In the genomic region with DNA sequence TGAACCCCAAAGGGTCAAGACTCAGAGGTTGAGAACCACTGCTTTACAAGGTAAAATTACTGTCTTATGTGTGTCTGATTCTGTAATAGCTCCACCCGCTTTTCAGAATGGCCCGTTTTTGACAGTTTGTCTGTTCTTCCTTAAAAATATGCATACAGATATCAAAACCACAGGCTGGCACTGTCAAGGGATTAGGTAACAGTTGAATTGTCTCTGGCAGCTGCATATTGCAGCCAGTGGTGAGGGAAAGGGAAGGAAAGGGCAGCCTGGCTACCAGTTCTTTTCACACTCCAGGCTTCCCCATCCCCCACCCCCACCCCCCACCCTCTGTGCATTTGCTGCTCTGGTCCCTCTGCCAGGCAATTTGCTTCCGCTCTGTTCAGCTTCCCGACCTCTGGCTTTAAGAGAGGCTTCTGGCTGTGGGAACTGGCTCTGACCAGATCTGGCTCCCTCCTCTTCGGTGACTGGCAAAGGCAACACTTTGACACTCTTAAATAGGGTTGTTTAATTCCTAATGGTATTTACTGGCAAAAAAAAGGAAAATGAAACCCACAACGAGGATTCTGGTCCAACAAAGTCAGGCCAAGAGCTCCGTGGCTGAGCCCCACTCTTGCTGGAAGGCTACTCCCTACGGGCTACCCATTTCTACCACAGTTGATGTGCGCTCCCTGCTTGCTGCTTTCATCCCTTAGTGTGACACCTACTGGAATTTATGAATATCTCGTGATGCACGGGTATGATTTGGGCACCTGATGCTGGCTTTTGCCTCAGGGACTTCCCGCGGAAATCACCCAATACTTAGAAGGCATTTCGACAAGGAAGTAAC, we compare ENCODE assay signal across 8 mouse cellular contexts. TPM values are rescaled to one million over a fixed set of nuclear protein-coding genes. Genes with fewer than 3 reads are reported as not detected.
DNase-seq lines count a peak whose midpoint lies in the region; ATAC-seq and TF ChIP-seq lines count a peak whose summit lies in the region.

No protein-coding gene starts in this region.

- WGBS in embryonic facial prominence, embryonic 14.5 days = 6% methylated on average over 14 of the region's 14 CpGs
- WGBS in hindbrain, embryonic 10.5 days = 7% methylated on average over 14 of the region's 14 CpGs

- no peak for DNase-seq in testis, postnatal 10 days (ENCODE audit: low spot score)
- DNase-seq in embryonic facial prominence, embryonic 14.5 days (ENCODE audit: low spot score) = peak; percentile 50
- peak; percentile 42 for DNase-seq in hindbrain, embryonic 10.5 days (ENCODE audit: low spot score)
- peak; percentile 31 to 32 for DNase-seq in layer of hippocampus, adult 8-10 months (ENCODE audit: low spot score in 2 of 2)
- DNase-seq in lung, postnatal 14 days = peak; percentile 3
- DNase-seq in retina, embryonic 14.5 days (ENCODE audit: low spot score) = peak; percentile 53
- DNase-seq in ovary, adult 18-20 months (ENCODE audit: low spot score) = no peak

- peaks cover 4% of the 10 kb centered on the region for H3K4me1 ChIP-seq in testis, adult 2 months (ENCODE audit: control insufficient read depth, insufficient read depth, low read length)
- H3K4me1 ChIP-seq in embryonic facial prominence, embryonic 14.5 days (ENCODE audit: control insufficient read depth, insufficient read depth, low read length) = peaks cover 7% of the 10 kb centered on the region
- peaks cover 22% of the 10 kb centered on the region for H3K4me1 ChIP-seq in hindbrain, embryonic 10.5 days (replicated peaks)

- peaks cover 5% of the 10 kb centered on the region; the same call in 1 of the 2 replicates for H3K9me3 ChIP-seq in embryonic facial prominence, embryonic 14.5 days (ENCODE audit: control insufficient read depth, low read length)
- no peaks in the 10 kb centered on the region for H3K9me3 ChIP-seq in hindbrain, embryonic 10.5 days

- H3K36me3 ChIP-seq in testis, adult 2 months (ENCODE audit: control insufficient read depth, insufficient read depth, low read length) = no peaks in the 10 kb centered on the region
- H3K36me3 ChIP-seq in embryonic facial prominence, embryonic 14.5 days (ENCODE audit: control insufficient read depth, insufficient read depth, low read length) = no peaks in the 10 kb centered on the region
- H3K36me3 ChIP-seq in hindbrain, embryonic 10.5 days = no peaks in the 10 kb centered on the region

- TF ChIP-seq POLR2A in testis, adult 2 months (IDR thresholded peaks at IDR 0.05; ENCODE audit: control insufficient read depth, low read depth, low read length) = no peak

- H3K4me2 ChIP-seq in embryonic facial prominence, embryonic 14.5 days (ENCODE audit: low read depth, low read length) = peak overlapping the region; percentile 95

- H3K9ac ChIP-seq in embryonic facial prominence, embryonic 14.5 days (ENCODE audit: low read depth, low read length) = peak overlapping the region; percentile 68; the same call in 1 of the 2 replicates

- peak; percentile 55; the same call in 1 of the 2 replicates for ATAC-seq in embryonic facial prominence, embryonic 14.5 days (ENCODE audit: low read depth)

- no peak for TF ChIP-seq CTCF in testis, adult 2 months (IDR thresholded peaks at IDR 0.05; ENCODE audit: control insufficient read depth, insufficient read depth, insufficient replicate concordance, low read depth, low read length)

- peak overlapping the region; percentile 71 for H3K4me3 ChIP-seq in testis, adult 2 months (ENCODE audit: control insufficient read depth, low read depth, low read length)
- peak overlapping the region; percentile 69 for H3K4me3 ChIP-seq in embryonic facial prominence, embryonic 14.5 days (ENCODE audit: low read depth, low read length)
- H3K4me3 ChIP-seq in hindbrain, embryonic 10.5 days = peak overlapping the region; percentile 75

- H3K27me3 ChIP-seq in testis, adult 2 months (ENCODE audit: control insufficient read depth, insufficient read depth, low read length) = no peaks in the 10 kb centered on the region
- peaks cover 3% of the 10 kb centered on the region; the same call in 1 of the 2 replicates for H3K27me3 ChIP-seq in embryonic facial prominence, embryonic 14.5 days (replicated peaks; ENCODE audit: control insufficient read depth, insufficient read depth, low read length)
- peaks cover 32% of the 10 kb centered on the region for H3K27me3 ChIP-seq in hindbrain, embryonic 10.5 days (ENCODE audit: insufficient read depth, poor library complexity, severe bottlenecking)

- no peak overlapping the region for H3K27ac ChIP-seq in testis, adult 2 months (ENCODE audit: control insufficient read depth, insufficient read depth, low read depth, low read length)
- no peak overlapping the region for H3K27ac ChIP-seq in embryonic facial prominence, embryonic 14.5 days (replicated peaks; ENCODE audit: low read depth, low read length)
- H3K27ac ChIP-seq in hindbrain, embryonic 10.5 days = peak overlapping the region; percentile 84; the same call in 1 of the 2 replicates

RNA-seq across cellular contexts. Expression of gene Dock10, which starts 1.3 kb away (rescaled TPM):
- 0.19 and 0.23 TPM in 2 replicates for polyA plus RNA-seq in testis, adult 2 months (2012; rRNA removed)
- 9.2 and 10.2 TPM in 2 replicates for polyA plus RNA-seq in embryonic facial prominence, embryonic 14.5 days (2014; fragmentation: Nextera tagmentation; extraction: Ambion mirVana)
- polyA plus RNA-seq in hindbrain, embryonic 10.5 days (2016; fragmentation: Nextera tagmentation; extraction: Ambion mirVana) = 3.1 and 3.3 TPM in 2 replicates
- 10 to 100 TPM; 76.7 to 93.2 (median 85.1) TPM for total RNA-seq in layer of hippocampus, adult 8-10 months (2022)

Comparison
In these comparisons a context has a peak if more than half of its experiments do, and no peak if none do; other contexts are left out.
1. DNase-seq: peak in embryonic facial prominence, embryonic 14.5 days (single experiment), hindbrain, embryonic 10.5 days (single experiment), layer of hippocampus, adult 8-10 months (2 of 2), lung, postnatal 14 days (single experiment) and retina, embryonic 14.5 days (single experiment); none in testis, postnatal 10 days (single experiment) and ovary, adult 18-20 months (single experiment).
2. Peak in every context shown above with its lines, with median percentiles within 50 percentile points of each other: H3K4me3 ChIP-seq.